Mouse (Mus musculus): Measurements from ENCODE around the gene Anapc7.

DNA sequence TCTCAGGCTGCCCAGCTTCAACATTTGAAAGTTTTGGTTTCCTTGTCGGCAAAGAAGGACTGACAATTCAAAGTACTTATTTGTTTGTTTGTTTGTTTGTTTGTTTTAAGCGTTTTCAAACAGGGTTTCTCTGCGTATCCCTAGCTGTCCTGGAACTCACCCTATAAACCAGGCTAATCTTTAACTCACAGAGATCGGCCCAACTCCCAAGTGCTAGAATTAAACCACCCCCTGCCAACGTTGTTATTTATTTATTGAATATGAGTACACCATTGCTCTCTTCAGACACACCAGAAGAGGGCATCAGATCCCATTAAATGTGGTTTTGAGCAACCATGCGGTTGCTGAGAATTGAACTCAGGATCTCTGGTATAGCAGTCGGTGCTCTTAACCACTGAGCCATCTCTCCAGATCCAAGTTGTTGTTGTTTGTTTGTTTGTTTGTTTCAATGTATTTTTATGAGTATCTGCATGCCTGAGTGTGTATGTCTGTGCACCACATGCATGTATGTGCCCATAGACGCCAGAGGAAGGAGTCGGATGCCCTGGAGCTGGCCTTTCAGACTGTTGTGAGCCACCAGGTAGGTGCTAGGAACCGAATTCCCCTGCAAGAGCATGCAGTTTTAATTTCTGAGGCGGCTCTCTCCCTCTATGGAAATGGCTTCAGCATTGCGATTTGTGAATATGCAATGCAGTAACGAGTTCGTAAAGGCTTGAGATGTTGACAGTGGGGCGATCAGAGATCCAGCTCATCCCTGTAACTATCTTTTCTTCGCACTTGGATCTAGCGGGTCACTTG, at the start of gene Anapc7:
- TF ChIP-seq POLR2A (IDR thresholded peaks at IDR 0.05; ENCODE audit: borderline replicate concordance, insufficient read depth, low read length) (no peak), CTCF (IDR thresholded peaks at IDR 0.05; ENCODE audit: borderline replicate concordance, insufficient read depth, low read depth, low read length) (no peak)

All from cerebellum, adult 2 months (tissue).